Mouse (Mus musculus) T-cell, adult 66 days (primary cell): ENCODE results near the gene Dcaf17. TPM values are rescaled to one million over a fixed set of nuclear protein-coding genes. Genes with fewer than 3 reads are reported as not detected.

Experiments used
- total RNA-seq, 2 experiments: library from RNA; stranded (reverse); gene quantifications; 3 replicates in 1 of 2; 4 replicates in 1 of 2; pipeline ENCODE4 v1.2.4; 2023

Gene Dcaf17
- total RNA-seq: 10 to 100 TPM; 20.9 to 24.2 TPM

GRCm38 (mm10) chr2:71055300-71056114 lies at the start of gene Dcaf17, which contains the start of gene Mettl8:
TSS of gene Dcaf17 (plus strand) at chr2:71055328.
TSS of gene Mettl8 (minus strand) at chr2:71055583.

GRCm38 (mm10) chr2:71117797-71118708 lies 62.9 kb downstream of the Dcaf17 start, which contains the start of gene Cybrd1:
TSS of gene Cybrd1 (plus strand) at chr2:71117923.

Other genes with a start within 250 kb of the Dcaf17 start
- gene Tlk1, start 229.6 kb upstream of the Dcaf17 start, total RNA-seq: 100 to 1,000 TPM; 120 to 133 TPM
- gene Mettl8, start 255 bp downstream of the Dcaf17 start, total RNA-seq: 10 to 100 TPM; 41.7 to 45.7 TPM
- under 1 TPM; 0.44 to 0.47 TPM for gene Cybrd1, start 62.6 kb downstream of the Dcaf17 start, total RNA-seq
- gene Dync1i2, start 156.4 kb downstream of the Dcaf17 start, total RNA-seq: 10 to 100 TPM; 63.8 to 69.8 TPM